Mouse (Mus musculus) gastrocnemius, adult 2 months (tissue): ENCODE data around the gene Hoxd4. TPM values are rescaled to one million over a fixed set of nuclear protein-coding genes. Genes with fewer than 3 reads are reported as not detected.

Experiments
- DNase-seq: peaks from one replicate; pipeline ENCODE4 v3.0.0; 2022
- H3K27ac ChIP-seq: fragments of 200-600 bp; 2 replicates; pipeline ENCODE4 v1.8.1; 2022; ENCODE audit warnings: mild to moderate bottlenecking
- H3K4me3 ChIP-seq: fragments of 200-600 bp; 2 replicates; pipeline ENCODE4 v1.8.1; 2022; ENCODE audit warnings: mild to moderate bottlenecking, moderate library complexity
- CTCF ChIP-seq: fragments of 200-600 bp; IDR thresholded peaks from 2 replicates; pipeline ENCODE4 v1.8.1; 2022; ENCODE audit warnings: antibody characterized with exemption, mild to moderate bottlenecking, moderate library complexity
- intact Hi-C: fragments of 180-260 bp; cut with DNase I; formaldehyde crosslinking; loops from one replicate; pipeline ENCODE4 v1.15.1; 2025
- total RNA-seq, 2 experiments: library from RNA; stranded (reverse); gene quantifications; 2 replicates each; pipeline ENCODE4 v1.2.3; 2021

Hoxd4 gene
- total RNA-seq, 2 experiments from 2014 or later = 1.4 to 2.0 TPM

DNA sequence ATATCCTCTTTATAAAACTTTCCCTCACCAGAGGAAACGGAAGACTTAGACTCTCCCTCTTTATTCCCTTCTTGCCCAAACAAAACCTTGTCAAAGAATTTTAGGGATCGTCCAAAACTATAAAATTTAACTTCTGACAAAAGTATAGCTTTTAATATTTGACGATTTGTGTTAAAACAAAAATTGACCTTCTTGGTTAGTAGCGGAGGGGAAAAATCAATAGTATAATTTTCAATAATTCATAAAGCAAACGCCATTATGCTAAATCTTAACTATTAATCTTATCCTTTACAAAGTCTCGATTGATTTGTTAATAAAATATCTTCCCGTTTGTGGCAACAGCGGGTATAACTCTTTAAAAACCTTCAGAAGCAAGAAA, 21.4 kb upstream of the Hoxd4 start:
- intact Hi-C loops = no loop called here
- TF ChIP-seq CTCF = no peak
- peak overlapping the region; percentile 79; the same call in 1 of the 2 replicates for H3K4me3 ChIP-seq
- no peak for DNase-seq
- peak overlapping the region; percentile 41 for H3K27ac ChIP-seq

DNA sequence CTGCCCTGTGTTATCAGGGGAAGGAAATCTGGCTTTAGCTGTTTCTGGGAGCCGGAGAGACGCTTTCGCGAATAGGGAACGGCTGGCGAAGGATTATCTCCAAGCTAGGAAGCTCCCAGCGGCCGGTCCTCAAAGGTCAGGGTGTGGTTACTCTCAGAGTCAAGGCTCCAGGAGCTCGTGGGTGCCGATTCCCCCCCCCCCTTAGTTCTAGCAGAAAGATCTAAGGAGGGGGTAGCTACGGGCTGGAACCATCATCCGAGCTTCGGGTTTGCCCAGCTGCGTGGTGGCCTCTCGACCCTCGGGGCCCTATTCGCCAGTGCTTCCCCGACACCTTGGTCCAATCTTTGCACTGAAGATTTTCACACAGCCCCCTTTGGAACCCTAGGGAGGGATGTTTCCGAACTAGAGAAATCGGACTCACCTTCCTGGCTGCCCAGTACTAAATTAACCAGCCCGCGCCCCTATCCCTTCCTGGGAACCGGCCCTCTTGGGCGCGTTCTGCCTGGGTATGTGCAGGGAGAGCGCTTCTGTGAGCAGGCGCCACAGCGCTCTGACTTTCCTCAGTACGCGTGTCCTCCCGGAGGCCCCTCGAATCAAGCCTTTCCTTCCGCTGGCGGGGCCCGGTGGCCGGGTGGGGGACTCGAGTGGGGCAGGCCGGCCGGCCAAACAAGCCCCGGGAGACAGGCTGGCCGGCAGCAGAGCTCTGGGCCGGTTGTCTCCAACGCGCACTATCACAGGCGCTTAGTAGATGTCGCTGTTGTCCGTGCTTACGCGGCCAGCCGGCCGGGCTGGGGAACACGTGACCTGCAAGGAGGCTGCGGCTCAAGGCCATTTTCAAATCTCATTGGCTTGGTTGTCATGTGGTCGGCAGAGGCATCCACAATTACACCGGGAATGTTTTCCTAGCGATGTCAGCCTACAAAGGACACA, 20.4 kb upstream of the Hoxd4 start, which contains the start of gene Hoxd10:
Hoxd10 (plus strand) TSS at position 903 of the 930 bp plus-strand sequence.
- DNase-seq = peak; percentile 88
- Histone ChIP-seq H3K4me3 (peak within 1 kb of the TSS; percentile 79), H3K27ac (peak within 1 kb of the TSS; percentile 86)
- intact Hi-C loops = no loop called here
- peak; percentile 73 for TF ChIP-seq CTCF

DNA sequence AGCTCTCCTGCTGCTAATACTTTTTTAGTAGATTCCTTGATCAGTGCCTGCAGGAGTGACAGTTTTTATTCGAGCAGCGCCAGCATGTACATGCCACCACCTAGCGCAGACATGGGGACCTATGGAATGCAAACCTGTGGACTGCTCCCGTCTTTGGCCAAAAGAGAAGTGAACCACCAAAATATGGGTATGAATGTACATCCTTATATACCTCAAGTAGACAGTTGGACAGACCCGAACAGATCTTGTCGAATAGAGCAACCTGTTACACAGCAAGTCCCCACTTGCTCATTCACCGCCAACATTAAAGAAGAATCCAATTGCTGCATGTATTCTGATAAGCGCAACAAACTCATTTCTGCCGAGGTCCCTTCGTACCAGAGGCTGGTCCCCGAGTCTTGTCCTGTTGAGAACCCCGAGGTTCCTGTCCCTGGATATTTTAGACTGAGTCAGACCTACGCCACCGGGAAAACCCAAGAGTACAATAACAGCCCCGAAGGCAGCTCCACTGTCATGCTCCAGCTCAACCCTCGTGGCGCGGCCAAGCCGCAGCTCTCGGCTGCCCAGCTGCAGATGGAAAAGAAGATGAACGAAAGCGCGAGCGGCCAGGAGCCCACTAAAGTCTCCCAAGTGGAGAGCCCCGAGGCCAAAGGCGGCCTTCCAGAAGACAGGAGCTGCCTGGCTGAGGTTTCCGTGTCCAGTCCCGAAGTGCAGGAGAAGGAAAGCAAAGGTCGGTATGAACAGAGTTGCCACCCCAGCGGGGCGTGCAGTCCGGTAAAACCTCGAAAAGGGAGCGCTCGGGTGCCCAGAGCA, 19.5 kb upstream of the Hoxd4 start:
- TF ChIP-seq CTCF = no peak
- intact Hi-C loops = no loop called here
- Histone ChIP-seq H3K4me3 (peak overlapping the region; percentile 79), H3K27ac (peak overlapping the region; percentile 86)
- DNase-seq = no peak

DNA sequence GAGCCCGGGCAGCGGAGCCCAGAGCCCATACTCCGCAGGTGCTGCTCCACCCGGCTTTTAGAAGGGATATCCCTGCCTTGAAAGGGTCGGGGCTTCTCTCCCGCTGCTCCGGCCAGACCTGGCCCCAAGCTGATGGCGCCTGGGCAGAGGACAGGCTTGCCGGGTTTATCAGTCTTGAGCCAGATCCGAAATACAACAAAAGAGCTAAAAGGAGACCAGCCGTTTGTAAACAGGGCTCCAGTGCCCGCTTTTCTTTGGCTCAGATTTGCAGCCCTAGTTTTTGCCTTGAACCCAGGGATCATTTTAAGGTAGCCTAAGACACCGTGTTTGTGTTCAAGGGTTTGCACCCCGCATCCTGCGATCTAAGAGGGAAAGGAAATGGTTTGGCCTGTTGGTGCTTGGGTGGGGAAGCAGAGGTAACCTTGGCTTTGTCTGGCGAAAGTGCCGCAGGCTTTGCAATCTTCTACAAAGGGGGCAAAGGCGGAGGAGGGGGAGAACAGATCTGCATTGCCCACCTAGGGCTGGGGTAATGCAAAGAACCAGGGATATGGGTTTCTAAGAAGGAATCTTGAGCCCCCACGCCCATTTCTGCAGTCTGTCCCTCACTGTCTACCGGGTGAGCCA, 18.8 kb upstream of the Hoxd4 start:
- peak overlapping the region; percentile 79 for H3K4me3 ChIP-seq
- intact Hi-C loops = no loop called here
- H3K27ac ChIP-seq = peak overlapping the region; percentile 86
- no peak for TF ChIP-seq CTCF
- no peak for DNase-seq

DNA sequence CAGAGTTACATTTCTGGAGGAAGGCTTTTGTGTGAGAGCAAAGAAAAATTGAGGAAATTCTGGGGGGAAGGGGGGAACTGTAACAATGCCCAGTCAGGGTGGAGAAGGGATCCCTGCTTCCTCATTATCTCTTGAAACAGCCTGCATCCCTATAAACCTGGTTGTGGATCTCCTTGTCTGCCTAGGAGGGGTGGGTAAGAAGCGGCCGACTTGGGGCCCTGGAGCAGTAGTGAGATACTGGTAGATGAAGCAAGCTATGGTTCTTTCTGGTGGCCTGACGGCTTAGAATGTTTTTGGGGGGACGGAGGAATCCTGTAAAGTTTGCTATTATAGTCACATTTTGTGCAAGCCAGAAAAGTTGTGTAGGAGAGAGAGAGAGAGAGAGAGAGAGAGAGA, 18.3 kb upstream of the Hoxd4 start:
- Histone ChIP-seq H3K4me3 (peak overlapping the region; percentile 79), H3K27ac (no peak overlapping the region)
- DNase-seq = no peak
- intact Hi-C loops = no loop called here
- no peak for TF ChIP-seq CTCF

DNA sequence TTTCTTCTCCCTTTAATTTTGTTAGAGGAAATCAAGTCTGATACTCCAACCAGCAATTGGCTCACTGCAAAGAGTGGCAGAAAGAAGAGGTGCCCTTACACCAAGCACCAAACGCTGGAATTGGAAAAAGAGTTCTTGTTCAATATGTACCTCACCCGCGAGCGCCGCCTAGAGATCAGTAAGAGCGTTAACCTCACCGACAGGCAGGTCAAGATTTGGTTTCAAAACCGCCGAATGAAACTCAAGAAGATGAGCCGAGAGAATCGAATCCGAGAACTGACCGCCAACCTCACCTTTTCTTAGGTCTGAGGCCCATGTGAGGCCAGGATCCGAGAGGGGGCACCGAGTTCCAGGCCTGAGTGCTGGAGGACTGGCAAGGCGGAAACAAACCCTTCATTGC, 17.7 kb upstream of the Hoxd4 start:
- no peak overlapping the region for H3K27ac ChIP-seq
- DNase-seq = no peak
- H3K4me3 ChIP-seq = peak overlapping the region; percentile 17; the same call in 1 of the 2 replicates
- intact Hi-C loops = no loop called here
- peak; percentile 57 for TF ChIP-seq CTCF

DNA sequence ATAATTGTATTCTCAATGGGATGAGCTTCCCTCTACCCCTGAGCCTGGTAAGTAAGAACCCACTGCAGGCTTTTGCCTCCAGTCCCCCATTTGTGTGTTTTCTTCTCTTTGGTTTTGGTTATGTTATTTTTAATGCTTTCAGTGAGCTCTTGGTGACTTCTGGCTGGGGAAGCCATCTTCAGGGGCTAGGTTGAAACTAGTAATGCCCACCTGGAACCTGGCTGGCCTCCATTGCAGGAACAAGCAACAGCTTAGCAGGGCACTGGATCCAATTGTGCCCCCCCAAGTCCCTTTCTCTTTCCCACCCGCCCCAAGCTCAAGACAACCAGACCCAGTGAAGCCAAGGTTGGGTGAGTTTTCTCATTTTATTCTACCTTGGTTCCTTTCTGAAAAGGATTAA, 16.3 kb upstream of the Hoxd4 start:
- Histone ChIP-seq H3K27ac (no peak overlapping the region), H3K4me3 (no peak overlapping the region)
- intact Hi-C loops = no loop called here
- DNase-seq = no peak
- no peak for TF ChIP-seq CTCF

DNA sequence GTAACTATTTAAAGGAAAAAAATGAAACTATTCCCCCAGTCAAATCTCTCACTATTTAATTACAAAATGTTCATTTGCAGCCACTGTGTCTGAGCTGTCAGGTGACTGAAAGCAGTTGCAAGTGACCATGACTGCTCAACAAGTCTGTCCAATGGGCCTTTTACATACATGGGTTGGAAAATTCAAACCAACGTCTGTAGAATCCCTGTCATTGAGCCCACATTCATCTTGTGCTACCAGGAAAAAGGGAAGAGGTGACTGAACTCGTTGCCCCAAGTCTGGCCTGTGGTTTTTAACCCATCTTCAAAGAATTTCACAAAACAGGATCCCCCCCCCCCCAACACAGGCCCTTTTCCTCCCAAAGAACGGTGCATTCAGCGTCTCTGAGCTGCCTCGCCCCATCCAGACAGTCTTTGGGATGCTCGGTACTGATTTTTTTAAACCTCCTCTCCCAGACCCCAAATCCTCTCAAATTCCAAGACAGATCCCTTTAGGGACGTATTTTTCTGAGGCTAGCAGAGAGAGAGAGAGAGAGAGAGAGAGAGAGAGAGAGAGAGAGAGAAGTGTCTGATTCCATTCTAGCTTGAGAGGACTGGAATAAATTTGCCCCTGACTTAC, 15.8 kb upstream of the Hoxd4 start:
- H3K27ac ChIP-seq = no peak overlapping the region
- intact Hi-C loops = no loop called here
- DNase-seq = no peak

DNA sequence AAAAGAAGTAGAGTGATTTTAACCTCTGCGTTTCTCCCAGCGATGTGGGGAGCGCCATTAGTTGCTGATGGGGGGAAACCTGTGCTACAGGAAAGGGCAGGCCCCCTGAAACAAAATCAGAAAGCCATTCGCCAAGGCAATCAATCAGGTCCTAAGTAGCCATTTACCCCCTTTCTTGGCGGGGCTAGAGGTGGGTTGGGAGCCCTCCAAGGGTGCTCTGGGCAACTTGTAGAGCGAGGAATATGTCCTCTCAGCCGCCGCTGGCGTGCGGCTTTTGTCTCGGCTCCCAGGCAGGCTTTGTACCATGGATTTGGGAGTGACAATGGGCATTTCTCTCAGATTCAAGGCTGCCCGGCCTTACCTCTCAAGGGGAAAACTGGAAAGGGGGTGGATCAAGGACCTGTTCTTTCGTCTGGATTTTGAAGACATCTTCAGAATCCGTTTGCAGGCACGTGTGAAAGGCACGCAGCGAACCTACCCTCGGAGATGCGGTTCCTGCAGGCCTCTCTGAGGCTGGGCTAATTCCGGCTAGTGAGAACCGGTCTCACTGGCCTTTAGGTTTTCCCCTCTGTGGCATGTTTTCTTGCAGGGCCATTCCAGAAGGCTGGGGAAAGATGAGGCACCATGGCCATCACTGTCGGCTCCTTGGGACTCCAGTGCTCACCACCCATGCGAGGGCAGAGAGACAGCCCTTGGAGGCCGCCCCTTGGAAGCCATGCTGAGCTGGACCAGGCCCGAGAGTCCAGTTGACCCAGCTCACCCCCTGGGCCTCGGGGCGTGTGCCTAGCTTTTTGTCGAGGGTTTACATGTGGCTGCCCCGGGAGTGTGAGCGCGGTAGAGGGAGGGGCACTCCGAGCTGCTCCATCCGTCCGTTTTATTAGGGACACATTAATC, 15.0 kb upstream of the Hoxd4 start:
- TF ChIP-seq CTCF = no peak
- H3K4me3 ChIP-seq = peak overlapping the region; percentile 93
- DNase-seq = no peak
- peak overlapping the region; percentile 98 for H3K27ac ChIP-seq
- intact Hi-C loops = no loop called here

More for the DNA sequence above, 15.8 kb upstream of the Hoxd4 start:
- H3K4me3 ChIP-seq = no peak overlapping the region
- no peak for TF ChIP-seq CTCF

DNA sequence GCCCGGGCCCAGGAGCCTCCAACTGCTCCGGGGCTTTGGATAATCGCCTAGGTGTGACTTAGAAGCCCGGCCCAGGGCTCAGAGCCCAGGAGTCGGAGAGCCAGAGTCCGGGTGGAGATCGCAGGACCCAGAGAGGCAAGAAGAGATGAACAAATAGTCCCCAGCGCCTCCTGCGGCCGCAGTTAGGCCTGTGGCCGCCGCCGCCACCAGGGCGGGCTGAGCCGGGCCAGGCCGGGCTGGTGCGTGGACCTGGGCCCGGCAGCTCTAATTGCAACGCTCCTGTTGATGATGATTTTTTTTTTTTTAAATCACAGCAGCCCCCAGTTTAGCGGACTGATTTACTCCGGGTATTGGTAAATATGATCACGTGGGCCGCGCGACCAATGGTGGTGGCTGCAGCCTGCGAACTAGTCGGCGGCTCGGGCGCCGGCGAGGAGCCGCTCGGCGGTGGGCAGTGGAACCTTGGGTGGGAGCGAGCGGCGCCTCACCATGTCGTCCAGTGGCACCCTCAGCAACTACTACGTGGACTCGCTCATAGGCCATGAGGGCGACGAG, 14.1 kb upstream of the Hoxd4 start, which contains the start of gene Hoxd9:
Hoxd9 (plus strand) TSS at position 161 of the 555 bp plus-strand sequence.
- intact Hi-C loops = no loop called here
- peak within 1 kb of the TSS; percentile 98 for H3K27ac ChIP-seq
- TF ChIP-seq CTCF = peak; percentile 54
- DNase-seq = peak; percentile 90
- peak within 1 kb of the TSS; percentile 93 for H3K4me3 ChIP-seq
